ENCODE assay signal across 8 mouse cellular contexts in the genomic region with DNA sequence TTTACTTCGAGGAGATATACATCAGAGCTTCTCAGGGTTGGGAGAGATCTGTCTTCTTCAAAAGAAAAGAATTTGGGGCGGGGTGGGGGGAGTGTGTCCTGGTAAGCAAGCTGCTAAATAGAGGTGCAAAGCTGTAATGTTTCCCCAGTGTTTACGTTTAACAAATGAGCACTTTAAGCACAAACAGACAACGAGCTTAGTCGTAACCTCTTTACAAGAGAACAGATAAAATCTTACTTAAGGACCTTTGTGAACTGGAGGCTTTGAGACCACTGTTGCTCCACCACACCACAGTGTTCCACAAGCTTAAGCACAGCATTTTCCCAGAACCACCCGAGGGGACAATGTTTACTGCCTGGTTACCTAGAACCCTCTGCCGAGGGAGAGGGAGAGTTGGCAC. TPM values are rescaled to one million over a fixed set of nuclear protein-coding genes. Genes with fewer than 3 reads are reported as not detected.
DNase-seq lines count a peak whose midpoint lies in the region; ATAC-seq and TF ChIP-seq lines count a peak whose summit lies in the region.
"Had no signal": no experiment of that assay in that cellular context is flagged by ENCODE, and none has a peak within 500 bp of the region (broad histone marks: within the 10 kb centered on the region; RNA-seq: fewer than 3 reads in every experiment).

No protein-coding gene starts in this region.

- peaks cover 4% of the 10 kb centered on the region; the same call in 1 of the 2 replicates for H3K9me3 ChIP-seq in forebrain, embryonic 10.5 days
- H3K9me3 ChIP-seq in intestine, embryonic 14.5 days (ENCODE audit: control insufficient read depth, low read length) = no peaks in the 10 kb centered on the region
- no peaks in the 10 kb centered on the region for H3K9me3 ChIP-seq in neural tube, embryonic 15.5 days (replicated peaks)
- H3K9me3 ChIP-seq: megakaryocyte, embryonic 14.5 days had no signal

- H3K27ac ChIP-seq in layer of hippocampus, adult 2 months = peak overlapping the region; percentile 93
- H3K27ac ChIP-seq in forebrain, embryonic 10.5 days = peak overlapping the region; percentile 100
- H3K27ac ChIP-seq in intestine, embryonic 14.5 days (ENCODE audit: low read depth) = peak overlapping the region; percentile 99
- H3K27ac ChIP-seq in neural tube, embryonic 15.5 days (replicated peaks) = peak overlapping the region; percentile 88

- TF ChIP-seq CTCF in layer of hippocampus, adult 2 months (conservative IDR thresholded peaks at IDR 0.05) = no peak

- ATAC-seq in intestine, embryonic 14.5 days (replicated peaks; ENCODE audit: low FRiP score, low TSS enrichment, low read depth) = no peak
- no peak for ATAC-seq in neural tube, embryonic 15.5 days (ENCODE audit: low FRiP score)

- no peak for DNase-seq in layer of hippocampus, adult 2 months (ENCODE audit: low spot score in 2 of 2)
- no peak for DNase-seq in layer of hippocampus, postnatal 25 days (ENCODE audit: extremely low spot score in 1 of 2, low spot score in 1 of 2)
- no peak for DNase-seq in forebrain, embryonic 10.5 days (ENCODE audit: extremely low spot score, low spot score)
- DNase-seq in intestine, embryonic 14.5 days (ENCODE audit: low spot score) = no peak
- no peak for DNase-seq in adrenal gland, adult (ENCODE audit: inconsistent age in 2 of 2, low spot score in 1 of 2)
- no peak for DNase-seq in cerebellum, adult 9-10 months

- peak overlapping the region; percentile 61; the same call in 1 of the 2 replicates for H3K4me3 ChIP-seq in layer of hippocampus, adult 2 months
- peak overlapping the region; percentile 69 for H3K4me3 ChIP-seq in forebrain, embryonic 10.5 days
- peak overlapping the region; percentile 68 for H3K4me3 ChIP-seq in intestine, embryonic 14.5 days (ENCODE audit: low read depth, low read length)
- peak overlapping the region; percentile 52 for H3K4me3 ChIP-seq in neural tube, embryonic 15.5 days (replicated peaks)

- H3K4me1 ChIP-seq in forebrain, embryonic 10.5 days = peaks cover 78% of the 10 kb centered on the region
- H3K4me1 ChIP-seq in intestine, embryonic 14.5 days (replicated peaks; ENCODE audit: control insufficient read depth, insufficient read depth, low read length) = peaks cover 30% of the 10 kb centered on the region
- peaks cover 49% of the 10 kb centered on the region for H3K4me1 ChIP-seq in neural tube, embryonic 15.5 days

- 10% methylated on average over 7 of the region's 7 CpGs for WGBS in forebrain, embryonic 10.5 days
- 17% methylated on average over 7 of the region's 7 CpGs for WGBS in intestine, embryonic 14.5 days
- whole genome bisulfite sequencing in neural tube, embryonic 15.5 days = 13% methylated on average over 7 of the region's 7 CpGs

- peaks cover 16% of the 10 kb centered on the region for H3K36me3 ChIP-seq in forebrain, embryonic 10.5 days (replicated peaks)
- H3K36me3 ChIP-seq in intestine, embryonic 14.5 days (ENCODE audit: control insufficient read depth, insufficient read depth, low read length) = no peaks in the 10 kb centered on the region
- no peaks in the 10 kb centered on the region for H3K36me3 ChIP-seq in neural tube, embryonic 15.5 days

- H3K4me2 ChIP-seq in intestine, embryonic 14.5 days (ENCODE audit: low read length) = peak overlapping the region; percentile 91
- peak overlapping the region; percentile 97 for H3K4me2 ChIP-seq in neural tube, embryonic 15.5 days

- H3K27me3 ChIP-seq in forebrain, embryonic 10.5 days (ENCODE audit: poor library complexity, severe bottlenecking) = peaks cover 24% of the 10 kb centered on the region
- no peaks in the 10 kb centered on the region for H3K27me3 ChIP-seq in intestine, embryonic 14.5 days (replicated peaks; ENCODE audit: control insufficient read depth, insufficient read depth, low read length)
- 0 out of 2 replicates have a peak, but pooled peaks cover 3% of the 10 kb centered on the region for H3K27me3 ChIP-seq in neural tube, embryonic 15.5 days (replicated peaks)

- H3K9ac ChIP-seq in intestine, embryonic 14.5 days (ENCODE audit: low read length) = peak overlapping the region; percentile 82
- peak overlapping the region; percentile 68; the same call in 1 of the 2 replicates for H3K9ac ChIP-seq in neural tube, embryonic 15.5 days (replicated peaks)

RNA-seq across cellular contexts. Expression of a gene that starts 1.4 kb away (rescaled TPM):
- 10 to 100 TPM; 10.6 to 11.2 TPM for total RNA-seq in layer of hippocampus, adult 2 months (2021)
- total RNA-seq in layer of hippocampus, postnatal 25 days (2021) = 10 to 100 TPM; 11.0 to 12.7 TPM
- polyA plus RNA-seq in forebrain, embryonic 10.5 days (2016; fragmentation: Nextera tagmentation; extraction: Ambion mirVana) = 38.3 and 39.0 TPM in 2 replicates
- 31.4 and 31.6 TPM in 2 replicates for polyA plus RNA-seq in intestine, embryonic 14.5 days (2014; fragmentation: Nextera tagmentation; extraction: Ambion mirVana)
- 11.9 and 16.4 TPM in 2 replicates for polyA plus RNA-seq in neural tube, embryonic 15.5 days (2015; fragmentation: Nextera tagmentation; extraction: Ambion mirVana)

RNA-seq across cellular contexts. Expression of a gene that starts 5.2 kb away (rescaled TPM):
- not detected for total RNA-seq in layer of hippocampus, adult 2 months (2021)
- total RNA-seq in layer of hippocampus, postnatal 25 days (2021) = under 1 TPM in 1 of 2 experiments, not detected in 1; 0.59 TPM
- polyA plus RNA-seq in forebrain, embryonic 10.5 days (2016; fragmentation: Nextera tagmentation; extraction: Ambion mirVana) = not detected in 2 replicates
- 0.23 and 0.28 TPM in 2 replicates for polyA plus RNA-seq in intestine, embryonic 14.5 days (2014; fragmentation: Nextera tagmentation; extraction: Ambion mirVana)
- polyA plus RNA-seq in neural tube, embryonic 15.5 days (2015; fragmentation: Nextera tagmentation; extraction: Ambion mirVana) = 0.51 and 0.63 TPM in 2 replicates

RNA-seq across cellular contexts. Expression of a gene that starts 8.8 kb away (rescaled TPM):
- total RNA-seq in layer of hippocampus, adult 2 months (2021) = 10 to 100 TPM; 66.9 to 78.4 TPM
- total RNA-seq in layer of hippocampus, postnatal 25 days (2021) = 10 to 100 TPM; 75.4 to 89.3 TPM
- 0.26 and 0.81 TPM in 2 replicates for polyA plus RNA-seq in forebrain, embryonic 10.5 days (2016; fragmentation: Nextera tagmentation; extraction: Ambion mirVana)
- polyA plus RNA-seq in intestine, embryonic 14.5 days (2014; fragmentation: Nextera tagmentation; extraction: Ambion mirVana) = 3.3 and 4.6 TPM in 2 replicates
- polyA plus RNA-seq in neural tube, embryonic 15.5 days (2015; fragmentation: Nextera tagmentation; extraction: Ambion mirVana) = 15.8 and 18.1 TPM in 2 replicates

RNA-seq across cellular contexts. Expression of a gene that starts 14.4 kb away (rescaled TPM):
- 100 to 1,000 TPM; 666 to 700 TPM for total RNA-seq in layer of hippocampus, adult 2 months (2021)
- 100 to 1,000 TPM; 715 to 737 TPM for total RNA-seq in layer of hippocampus, postnatal 25 days (2021)
- polyA plus RNA-seq in forebrain, embryonic 10.5 days (2016; fragmentation: Nextera tagmentation; extraction: Ambion mirVana) = 38.8 and 40.0 TPM in 2 replicates
- 32.4 and 34.2 TPM in 2 replicates for polyA plus RNA-seq in intestine, embryonic 14.5 days (2014; fragmentation: Nextera tagmentation; extraction: Ambion mirVana)
- 228 and 297 TPM in 2 replicates for polyA plus RNA-seq in neural tube, embryonic 15.5 days (2015; fragmentation: Nextera tagmentation; extraction: Ambion mirVana)

RNA-seq across cellular contexts. Expression of a gene that starts 35.0 kb away (rescaled TPM):
- total RNA-seq in layer of hippocampus, adult 2 months (2021) = 100 to 1,000 TPM; 271 to 305 TPM
- 100 to 1,000 TPM; 193 to 262 TPM for total RNA-seq in layer of hippocampus, postnatal 25 days (2021)
- 168 and 174 TPM in 2 replicates for polyA plus RNA-seq in forebrain, embryonic 10.5 days (2016; fragmentation: Nextera tagmentation; extraction: Ambion mirVana)
- polyA plus RNA-seq in intestine, embryonic 14.5 days (2014; fragmentation: Nextera tagmentation; extraction: Ambion mirVana) = 134 and 148 TPM in 2 replicates
- 148 and 158 TPM in 2 replicates for polyA plus RNA-seq in neural tube, embryonic 15.5 days (2015; fragmentation: Nextera tagmentation; extraction: Ambion mirVana)
